ENCODE assay signal across 9 mouse cellular contexts in genomic region chr15:82274927-82275901, GRCm38 (mm10). TPM values are rescaled to one million over a fixed set of nuclear protein-coding genes. Genes with fewer than 3 reads are reported as not detected.
DNase-seq lines count a peak whose midpoint lies in the region; TF ChIP-seq lines count a peak whose summit lies in the region.
"Had no signal": no experiment of that assay in that cellular context is flagged by ENCODE, and none has a peak within 500 bp of the region (broad histone marks: within the 10 kb centered on the region; RNA-seq: fewer than 3 reads in every experiment).

No protein-coding gene starts in this region.

- peak overlapping the region; percentile 87 for H3K4me3 ChIP-seq in E14TG2a.4 (replicated peaks; ENCODE audit: low read length)

- TF ChIP-seq CTCF in E14TG2a.4 (conservative IDR thresholded peaks at IDR 0.05; ENCODE audit: low read length), result no peak

- peaks cover 10% of the 10 kb centered on the region for H3K36me3 ChIP-seq in E14TG2a.4 (ENCODE audit: insufficient read depth, low read length)

- intact Hi-C loops in left cerebral cortex, postnatal 10 days (cut with DNase I), result loop anchor here (10.0 kb wide), 1 partner anchor 860 kb away; no protein-coding TSS in a partner anchor

- peak; percentile 46 to 53 for DNase-seq in adrenal gland, adult 18-20 months (ENCODE audit: low spot score in 2 of 2)
- no peak for DNase-seq in adrenal gland, adult 8-10 months
- peak; percentile 61 to 78 for DNase-seq in cerebellum, postnatal 4 days (ENCODE audit: low spot score in 2 of 2)
- peak; percentile 27 for DNase-seq in heart, postnatal 4 days
- peak; percentile 58 to 85 for DNase-seq in left cerebral cortex, postnatal 10 days (ENCODE audit: extremely low spot score in 1 of 2, low spot score in 2 of 2)
- DNase-seq in neural tube, embryonic 10.5 days (ENCODE audit: extremely low spot score, low spot score), result peak; percentile 77
- no peak for DNase-seq in natural killer cell, adult 2 months (ENCODE audit: low spot score in 2 of 2)

- H3K27me3 ChIP-seq in E14TG2a.4 (ENCODE audit: insufficient read depth, low read length), result peaks cover 68% of the 10 kb centered on the region

- H3K9me3 ChIP-seq in E14TG2a.4 (ENCODE audit: low read length), result no peaks in the 10 kb centered on the region

- H3K4me1 ChIP-seq in E14TG2a.4 (replicated peaks; ENCODE audit: low read depth, low read length), result peaks cover 42% of the 10 kb centered on the region

RNA-seq across cellular contexts. Expression of gene Sept3, which starts 0.5 kb away (rescaled TPM):
- total RNA-seq in adrenal gland, adult 18-20 months (2021), result 1 to 10 TPM; 3.4 to 3.8 TPM
- total RNA-seq in adrenal gland, adult 8-10 months (2022), result 1 to 10 TPM; 3.0 to 6.9 (median 3.5) TPM
- total RNA-seq in heart, postnatal 4 days (2021), result 1 to 10 TPM; 1.3 to 1.9 TPM
- total RNA-seq in left cerebral cortex, postnatal 10 days (2021), result 100 to 1,000 TPM; 512 to 519 TPM

RNA-seq across cellular contexts. Expression of gene 1500009C09Rik, which starts 23.0 kb away (rescaled TPM):
- total RNA-seq in adrenal gland, adult 18-20 months (2021), result under 1 TPM; 0.33 to 0.90 TPM
- total RNA-seq in adrenal gland, adult 8-10 months (2022), result under 1 TPM; 0.35 to 0.62 (median 0.39) TPM
- not detected for total RNA-seq in heart, postnatal 4 days (2021)
- 10 to 100 TPM; 83.1 to 87.6 TPM for total RNA-seq in left cerebral cortex, postnatal 10 days (2021)
- total RNA-seq: hematopoietic stem cell, adult 5-6 weeks had no signal

RNA-seq across cellular contexts. Expression of gene Wbp2nl, which starts 23.5 kb away (rescaled TPM):
- total RNA-seq in adrenal gland, adult 18-20 months (2021), result not detected
- total RNA-seq in adrenal gland, adult 8-10 months (2022), result not detected
- under 1 TPM; 0.43 TPM for total RNA-seq in heart, postnatal 4 days (2021)
- total RNA-seq in left cerebral cortex, postnatal 10 days (2021), result not detected
- total RNA-seq: hematopoietic stem cell, adult 5-6 weeks had no signal

RNA-seq across cellular contexts. Expression of gene Cenpm, which starts 30.7 kb away (rescaled TPM):
- total RNA-seq in adrenal gland, adult 18-20 months (2021), result 1 to 10 TPM; 2.4 to 2.5 TPM
- 1 to 10 TPM in 3 of 4 experiments, under 1 TPM in 1; 0.87 to 3.8 (median 1.8) TPM for total RNA-seq in adrenal gland, adult 8-10 months (2022)
- 10 to 100 TPM; 23.8 to 24.7 TPM for total RNA-seq in heart, postnatal 4 days (2021)
- total RNA-seq in left cerebral cortex, postnatal 10 days (2021), result 1 to 10 TPM; 4.5 to 4.8 TPM

RNA-seq across cellular contexts. Expression of gene Tnfrsf13c, which starts 51.0 kb away (rescaled TPM):
- total RNA-seq in adrenal gland, adult 18-20 months (2021), result under 1 TPM; 0.16 to 0.17 TPM
- total RNA-seq in adrenal gland, adult 8-10 months (2022), result under 1 TPM in 2 of 4 experiments, not detected in 2; 0.45 to 0.92 TPM
- under 1 TPM; 0.36 to 0.41 TPM for total RNA-seq in heart, postnatal 4 days (2021)
- under 1 TPM; 0.30 to 0.73 TPM for total RNA-seq in left cerebral cortex, postnatal 10 days (2021)

Comparison
In these comparisons a context has a peak if more than half of its experiments do, and no peak if none do; other contexts are left out.
1. DNase-seq: peak in adrenal gland, adult 18-20 months (2 of 2), cerebellum, postnatal 4 days (2 of 2), heart, postnatal 4 days (single experiment), left cerebral cortex, postnatal 10 days (2 of 2) and neural tube, embryonic 10.5 days (single experiment); none in adrenal gland, adult 8-10 months (single experiment) and natural killer cell, adult 2 months (0 of 2).
2. RNA of gene Sept3, which starts 0.5 kb away (total RNA-seq): 512 to 519 TPM in left cerebral cortex, postnatal 10 days; 3.4 to 3.8 TPM in adrenal gland, adult 18-20 months, 3.0 to 6.9 TPM in adrenal gland, adult 8-10 months and 1.3 to 1.9 TPM in heart, postnatal 4 days; every median in the first group is over 10 times any median in the second.
3. RNA of gene 1500009C09Rik, which starts 23.0 kb away (total RNA-seq): 83.1 to 87.6 TPM in left cerebral cortex, postnatal 10 days; 0.33 to 0.90 TPM in adrenal gland, adult 18-20 months, 0.35 to 0.62 TPM in adrenal gland, adult 8-10 months and not detected in heart, postnatal 4 days; every median in the first group is over 10 times any median in the second.